Mouse (Mus musculus): Measurements from ENCODE around the gene Irf5.
"Not testable (repeated sequence)": the region's sequence is repeated elsewhere in the genome, so short reads cannot be mapped to it uniquely, and the experiment has no call there.

Irf5 gene

GRCm38 (mm10) chr6:29527361-29528164 lies 1.1 kb downstream of the Irf5 start:
- DNase-seq = no peak

- DNase-seq = no peak
Measured at GRCm38 (mm10) chr6:29528165-29528505, 1.7 kb downstream of the Irf5 start.

DNA sequence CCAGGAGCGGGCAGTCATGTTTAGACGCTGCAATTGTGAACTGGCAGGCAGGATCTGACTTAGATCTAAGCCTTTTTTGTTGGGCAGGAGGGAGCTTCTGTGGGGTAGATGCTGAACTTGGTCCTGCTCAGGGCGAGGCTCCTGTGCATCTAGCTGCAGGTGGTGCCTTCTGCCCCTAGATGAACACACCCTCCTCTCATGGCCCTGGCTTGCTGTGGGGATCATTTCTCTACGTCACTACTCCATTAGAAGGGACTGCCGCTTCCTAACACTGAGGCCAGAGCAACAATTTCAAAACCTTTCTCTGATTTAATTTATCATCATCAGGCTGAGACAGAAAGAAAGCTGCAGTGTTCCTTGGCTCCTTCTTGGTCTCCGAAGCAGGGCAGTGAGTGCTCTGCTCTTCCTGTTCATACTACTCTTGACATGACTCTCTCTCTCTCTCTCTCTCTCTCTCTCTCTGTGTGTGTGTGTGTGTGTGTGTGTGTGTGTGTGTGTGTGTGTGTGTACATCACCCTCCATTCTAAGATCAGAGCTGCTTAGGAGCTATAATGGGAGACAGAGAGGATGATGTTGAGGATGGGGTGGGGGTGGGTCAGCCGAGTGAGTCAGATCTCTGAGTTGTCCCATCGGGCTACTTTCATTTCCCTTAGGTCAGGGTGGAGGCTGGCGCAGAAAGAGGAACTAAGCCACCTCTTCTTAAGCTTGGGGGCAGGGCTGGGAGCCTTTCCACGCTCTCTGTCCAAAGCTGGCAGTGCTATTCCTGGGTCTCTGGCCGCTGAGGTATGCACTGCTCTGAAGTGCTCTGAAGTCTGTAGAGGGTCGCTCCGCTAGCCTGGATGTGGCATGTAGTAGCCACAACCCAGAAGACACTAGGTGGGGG lies 2.4 kb downstream of the Irf5 start:
- no peak for DNase-seq

GRCm38 (mm10) chr6:29529444-29529820 lies 3.0 kb downstream of the Irf5 start:
- no peak for DNase-seq

- DNase-seq = no peak
Measured at GRCm38 (mm10) chr6:29530050-29530449, 3.6 kb downstream of the Irf5 start.

DNA sequence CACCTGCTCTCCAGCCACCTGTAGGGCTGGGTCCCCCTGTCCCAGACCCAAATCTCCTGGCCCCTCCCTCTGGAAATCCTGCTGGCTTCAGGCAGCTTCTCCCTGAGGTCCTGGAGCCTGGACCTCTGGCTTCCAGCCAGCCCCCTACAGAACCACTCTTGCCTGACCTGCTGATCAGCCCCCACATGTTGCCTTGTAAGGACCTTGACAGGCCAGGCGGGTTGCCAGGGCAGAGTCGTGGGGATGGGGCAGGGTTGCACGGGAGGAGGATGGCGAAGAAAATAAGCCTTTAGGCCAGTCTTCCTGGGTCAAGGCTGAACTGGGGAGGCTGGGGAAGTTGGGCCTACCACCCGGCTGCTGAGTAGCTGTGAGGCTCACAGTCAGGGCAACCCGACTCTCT lies 8.9 kb downstream of the Irf5 start:
- no peak for DNase-seq

DNA sequence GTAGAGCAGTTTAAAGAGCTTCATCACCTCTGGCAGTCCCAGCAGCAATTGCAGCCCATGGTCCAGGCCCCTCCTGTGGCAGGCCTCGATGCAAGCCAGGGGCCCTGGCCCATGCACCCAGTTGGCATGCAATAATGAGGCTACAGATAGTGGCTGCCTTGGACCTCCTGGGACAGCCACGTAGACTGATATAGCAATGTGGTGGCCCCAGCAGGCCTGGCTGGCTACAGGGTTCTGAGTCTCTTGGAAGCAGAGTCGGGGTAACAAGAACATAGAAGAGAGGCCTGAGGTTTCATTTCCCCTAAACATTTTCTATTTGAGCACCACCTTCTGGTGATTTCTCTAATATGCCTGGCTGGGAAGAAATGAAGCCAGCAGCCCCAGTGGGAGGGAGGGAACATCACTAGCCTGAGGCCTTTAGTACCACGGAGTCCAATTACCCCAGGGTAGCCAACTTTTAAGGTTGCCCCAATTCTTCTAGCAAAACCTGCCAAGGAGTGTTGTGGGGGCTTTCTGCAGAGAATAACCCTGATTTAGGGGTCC lies 10.3 kb downstream of the Irf5 start:
- DNase-seq = peak; percentile 35

- no peak for DNase-seq
Measured at GRCm38 (mm10) chr6:29537221-29537620, 10.8 kb downstream of the Irf5 start.

- no peak for DNase-seq
Measured at GRCm38 (mm10) chr6:29539502-29539901, 13.1 kb downstream of the Irf5 start.

DNA sequence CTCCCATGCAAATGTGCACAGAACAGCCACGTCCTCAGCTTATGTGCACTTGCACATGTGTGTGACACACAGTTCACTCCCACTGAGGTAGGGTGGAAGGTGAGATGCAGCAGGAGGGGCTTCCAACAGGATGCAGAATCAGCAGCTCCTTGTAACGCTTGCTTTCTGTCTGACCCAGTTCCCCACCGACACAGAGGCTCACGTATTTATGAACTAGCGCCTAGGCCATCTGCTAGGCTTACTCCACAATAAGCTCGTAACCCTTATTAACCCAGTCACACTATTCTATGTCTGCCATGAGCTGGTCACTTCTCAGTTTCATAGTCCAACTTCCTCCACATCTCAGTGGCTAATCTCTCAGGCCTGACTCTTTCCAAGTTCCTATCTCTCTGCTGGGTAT lies 13.8 kb downstream of the Irf5 start:
- DNase-seq = no peak

DNA sequence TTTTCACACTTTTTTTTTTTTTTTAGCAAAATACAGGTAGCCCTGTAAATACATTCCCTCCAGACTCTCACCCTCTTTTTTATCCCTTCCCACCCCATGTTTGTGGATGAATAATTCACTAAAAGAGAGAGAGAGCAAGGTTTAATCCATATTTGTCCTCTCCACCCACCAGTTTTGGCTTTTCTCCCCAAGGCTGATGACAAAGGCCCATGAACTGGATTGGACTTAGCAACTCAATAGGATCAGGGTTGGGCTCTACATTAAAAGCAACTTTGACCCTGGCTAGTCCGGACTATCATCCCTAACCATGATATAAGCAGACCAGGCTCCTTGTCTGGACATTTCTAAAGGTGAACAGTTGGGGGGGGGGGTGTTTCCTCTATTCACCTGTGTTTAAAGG lies 14.5 kb downstream of the Irf5 start:
- no peak for DNase-seq

GRCm38 (mm10) chr6:29545611-29546010 lies 19.2 kb downstream of the Irf5 start:
- no peak for DNase-seq

DNA sequence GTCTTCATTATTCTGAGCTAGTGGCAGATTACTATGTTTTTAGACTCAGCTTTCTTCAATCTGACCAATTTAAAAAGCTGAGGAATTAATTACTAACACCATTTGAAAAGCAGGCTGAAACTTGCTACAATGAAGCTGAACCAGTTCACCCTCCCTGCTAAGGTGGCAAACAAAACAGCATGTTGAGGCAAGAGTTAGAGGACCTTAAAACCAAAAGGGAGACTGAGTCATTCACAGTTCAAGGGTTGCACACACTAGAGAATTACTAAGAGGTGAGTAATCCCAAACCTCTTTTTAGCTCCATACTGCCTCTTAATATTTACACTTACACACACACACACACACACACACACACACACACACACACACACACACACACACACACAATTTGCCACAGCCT lies 21.2 kb downstream of the Irf5 start:
- DNase-seq = no peak

DNA sequence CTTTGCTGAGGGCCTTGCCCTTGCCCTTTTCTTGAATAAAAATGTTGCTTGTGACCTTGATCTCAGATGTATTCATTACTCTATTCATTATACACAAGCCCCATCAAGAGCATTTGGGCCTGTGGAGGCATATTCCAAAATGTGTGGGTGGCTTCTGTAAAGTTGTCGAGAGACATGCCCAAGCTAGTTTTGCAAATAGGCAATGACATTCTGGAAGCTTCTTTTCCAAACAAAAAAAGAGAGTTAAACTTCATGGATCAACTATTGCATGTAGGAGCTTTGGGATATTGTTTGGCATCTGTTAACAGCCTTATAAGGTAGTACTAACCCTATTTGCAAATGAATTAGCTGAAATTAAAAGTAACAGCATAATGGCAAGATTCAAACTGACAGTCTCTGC lies 21.7 kb downstream of the Irf5 start:
- DNase-seq = no peak

DNA sequence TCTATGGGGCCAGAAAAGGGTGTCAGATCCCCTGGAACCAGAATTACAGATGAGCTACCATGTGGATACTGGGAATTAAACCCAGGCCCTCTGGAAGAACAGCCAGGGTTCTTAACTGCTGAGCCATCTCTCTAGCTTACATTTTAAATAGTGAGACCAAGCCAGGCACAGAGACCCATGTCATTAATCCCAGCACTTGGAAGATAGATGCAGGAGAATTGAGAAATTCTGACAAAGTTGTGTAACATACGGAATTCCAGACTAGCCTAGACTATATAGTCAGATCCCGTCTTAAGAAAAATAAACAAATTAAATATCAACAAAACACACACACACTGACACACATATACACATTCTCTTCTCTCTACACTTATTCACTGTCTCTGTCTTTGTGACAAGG lies 26.1 kb downstream of the Irf5 start:
- no peak for DNase-seq

- DNase-seq = no peak
Measured at GRCm38 (mm10) chr6:29557112-29557511, 30.7 kb downstream of the Irf5 start.

- DNase-seq = not testable (repeated sequence)
Measured at GRCm38 (mm10) chr6:29576388-29576787, 50.0 kb downstream of the Irf5 start.

DNA sequence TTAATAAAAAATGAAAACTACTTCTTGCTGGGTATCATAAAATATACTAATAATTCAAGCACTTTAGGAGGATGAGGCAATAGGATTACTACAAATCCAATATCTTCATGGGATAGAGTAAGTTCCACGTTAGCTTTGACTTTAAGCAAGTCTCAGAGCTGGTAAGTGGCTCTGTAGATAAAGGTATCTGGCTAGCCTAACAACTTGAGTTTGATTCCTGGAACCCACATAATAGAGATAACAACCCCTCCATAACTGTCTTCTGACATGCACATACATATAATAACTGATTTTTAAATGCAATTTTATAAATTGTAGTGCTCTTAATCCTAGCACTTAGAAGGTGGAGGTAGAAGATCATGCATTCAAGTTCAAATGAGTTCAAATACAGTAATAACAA lies 54.3 kb downstream of the Irf5 start:
- DNase-seq = no peak

DNA sequence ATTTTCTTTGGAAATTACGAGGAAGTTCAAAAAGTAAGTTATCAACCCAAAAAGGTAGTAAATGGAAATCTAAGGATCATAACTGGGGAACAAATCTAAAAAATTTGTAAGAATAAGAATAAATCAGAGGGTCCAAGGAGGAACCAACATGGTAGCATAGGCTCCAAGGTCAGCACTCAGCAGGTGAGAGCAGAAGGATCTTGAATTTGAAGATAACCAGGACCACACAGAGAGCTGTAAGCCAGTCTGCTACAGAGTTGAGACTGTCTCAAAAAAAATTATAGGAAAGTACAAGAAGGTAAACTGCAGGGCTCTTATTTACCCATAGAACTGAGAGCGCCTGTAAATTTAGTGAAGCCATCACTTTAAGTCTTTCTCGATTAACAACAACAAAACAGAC lies 54.8 kb downstream of the Irf5 start:
- no peak for DNase-seq

Data from cerebellum, adult 9-11 months (tissue).